Mouse (Mus musculus): Measurements from ENCODE around the gene Magi2.

DNA sequence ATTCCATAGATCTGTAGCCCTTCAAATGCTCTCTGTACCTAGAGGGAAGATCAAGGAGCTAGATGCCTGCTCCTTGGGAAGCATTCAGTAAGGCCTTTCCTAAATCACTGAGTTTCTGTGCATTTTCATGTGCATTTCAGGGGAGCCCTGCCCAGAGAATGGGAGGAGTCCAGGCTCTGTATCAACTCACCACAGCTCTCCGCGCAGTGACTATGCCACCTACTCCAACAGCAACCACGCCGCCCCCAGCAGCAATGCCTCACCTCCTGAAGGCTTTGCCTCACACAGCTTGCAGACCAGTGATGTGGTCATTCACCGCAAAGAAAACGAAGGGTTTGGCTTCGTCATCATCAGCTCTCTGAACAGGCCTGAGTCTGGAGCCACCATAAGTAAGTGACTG lies 1342.1 kb downstream of the Magi2 start:
- no peak for TF ChIP-seq CTCF (IDR thresholded peaks at IDR 0.05)
- no peak for TF ChIP-seq EP300 (IDR thresholded peaks at IDR 0.05)

Measured in lung, postnatal 0 days (tissue).